Mouse (Mus musculus) ES-Bruce4 (cell line): ENCODE measurements at regions not wholly inside any gene's neighbourhood (a gene's known extent, or its start where the extent isn't known, plus 50 kb on each side); places are given as distances from the start of the nearest gene placed in this dataset.
"Not testable (repeated sequence)": the region's sequence is repeated elsewhere in the genome, so short reads cannot be mapped to it uniquely, and the experiment has no call there.

Experiments
- CTCF ChIP-seq: IDR thresholded peaks from one replicate; pipeline ENCODE4 v1.8.1; 2011; ENCODE audit warnings: low read depth, low read length
- EP300 ChIP-seq: IDR thresholded peaks from 2 replicates; pipeline ENCODE4 v1.6.1; 2011; ENCODE audit warnings: low read depth, low read length; ENCODE audit not compliant: insufficient read depth

GRCm38 (mm10) chr10:84308746-84309145, 131.7 kb downstream of the Nuak1 start:
- not testable (repeated sequence) for TF ChIP-seq CTCF, EP300
